Mouse (Mus musculus): ENCODE results near the gene Slc28a3.
A peak's percentile ranks its signal among the peaks of the same experiment; 100 is the strongest.

Slc28a3 gene

GRCm38 (mm10) chr13:58610716-58611115 lies at the start of gene Slc28a3:
Gene Slc28a3 (minus strand): TSS chr13:58610877.
- no peak for DNase-seq

GRCm38 (mm10) chr13:58657987-58658386 lies 47.3 kb upstream of the Slc28a3 start:
- DNase-seq: no peak

- DNase-seq: no peak
These were observed 46.2 kb upstream of the Slc28a3 start for GRCm38 (mm10) chr13:58656885-58657284.

GRCm38 (mm10) chr13:58655552-58655951 lies 44.9 kb upstream of the Slc28a3 start:
- no peak for DNase-seq

GRCm38 (mm10) chr13:58640330-58640729 lies 29.7 kb upstream of the Slc28a3 start:
- peak; percentile 56 for DNase-seq

- DNase-seq: peak; percentile 79
These were observed 28.3 kb upstream of the Slc28a3 start for GRCm38 (mm10) chr13:58638950-58639349.

- DNase-seq: peak; percentile 65
These were observed 26.8 kb upstream of the Slc28a3 start for GRCm38 (mm10) chr13:58637360-58638002.

- no peak for DNase-seq
These were observed 23.2 kb upstream of the Slc28a3 start for GRCm38 (mm10) chr13:58633887-58634286.

GRCm38 (mm10) chr13:58630756-58631155 lies 20.1 kb upstream of the Slc28a3 start:
- DNase-seq: no peak

GRCm38 (mm10) chr13:58629365-58630050 lies 18.8 kb upstream of the Slc28a3 start:
- DNase-seq: no peak

- DNase-seq: no peak
These were observed 12.0 kb upstream of the Slc28a3 start for GRCm38 (mm10) chr13:58622647-58623046.

- no peak for DNase-seq
These were observed 8.6 kb upstream of the Slc28a3 start for GRCm38 (mm10) chr13:58619301-58619700.

GRCm38 (mm10) chr13:58610059-58610458 lies 618 bp downstream of the Slc28a3 start:
- no peak for DNase-seq

- DNase-seq: no peak
These were observed 9.3 kb downstream of the Slc28a3 start for GRCm38 (mm10) chr13:58601201-58601855.

GRCm38 (mm10) chr13:58598578-58598977 lies 12.1 kb downstream of the Slc28a3 start:
- no peak for DNase-seq

GRCm38 (mm10) chr13:58593129-58593528 lies 17.5 kb downstream of the Slc28a3 start:
- DNase-seq: peak; percentile 20

GRCm38 (mm10) chr13:58591912-58592311 lies 18.8 kb downstream of the Slc28a3 start:
- no peak for DNase-seq

GRCm38 (mm10) chr13:58590630-58591029 lies 20.0 kb downstream of the Slc28a3 start:
- DNase-seq: peak; percentile 19

GRCm38 (mm10) chr13:58589517-58589858 lies 21.2 kb downstream of the Slc28a3 start:
- DNase-seq: peak; percentile 73

GRCm38 (mm10) chr13:58588655-58589516 lies 21.8 kb downstream of the Slc28a3 start:
- DNase-seq: peak; percentile 32

- no peak for DNase-seq
These were observed 22.7 kb downstream of the Slc28a3 start for GRCm38 (mm10) chr13:58587962-58588361.

- DNase-seq: no peak
These were observed 44.5 kb downstream of the Slc28a3 start for GRCm38 (mm10) chr13:58566181-58566580.
